Mouse (Mus musculus): ENCODE results near the gene Noxred1.
"Not testable (repeated sequence)": the region's sequence is repeated elsewhere in the genome, so short reads cannot be mapped to it uniquely, and the experiment has no call there.

The Noxred1 gene

DNA sequence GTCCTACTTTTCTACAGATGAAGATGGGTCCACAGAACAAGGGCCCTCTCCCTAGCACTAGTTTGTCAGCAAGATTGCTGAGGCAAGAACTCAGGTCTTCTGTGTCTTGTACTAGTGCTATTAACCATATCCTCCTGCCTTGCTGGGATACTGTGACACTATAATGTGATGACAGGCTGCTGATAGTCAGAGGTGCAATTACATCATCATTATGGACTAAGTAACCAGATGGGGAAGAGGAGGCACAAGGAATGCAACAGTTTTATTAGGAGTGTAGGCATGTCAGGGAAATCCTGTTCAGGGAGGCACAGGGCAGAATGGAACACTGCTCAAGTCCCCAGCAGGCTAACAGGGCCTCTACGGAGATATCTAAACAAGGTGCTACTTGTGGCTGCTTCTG lies at the start of gene Noxred1:
TSS of gene Noxred1 (minus strand) at position 101 of the 400 bp plus-strand sequence.
- DNase-seq (ENCODE audit: low spot score in 2 of 2), result no peak

DNA sequence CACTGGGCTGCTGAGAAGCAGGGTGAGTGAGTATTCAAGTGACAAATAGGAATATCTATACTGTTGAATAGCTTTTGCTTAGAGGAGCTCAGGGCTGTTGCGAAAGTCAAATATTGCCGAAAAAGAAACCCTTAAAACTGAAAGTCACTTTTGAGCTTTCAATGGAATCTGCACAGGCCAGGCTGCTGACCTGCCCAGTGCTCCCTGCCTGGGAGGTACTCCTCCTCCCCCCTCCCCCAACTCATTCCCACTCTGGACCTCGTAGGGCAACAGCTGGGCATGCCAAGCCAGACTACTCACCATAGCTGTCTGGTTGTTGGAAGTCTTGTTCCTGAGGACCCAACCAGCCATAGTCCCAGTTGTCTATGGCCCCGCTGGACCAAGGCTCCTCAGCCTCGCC lies 46.2 kb upstream of the Noxred1 start:
- DNase-seq (ENCODE audit: low spot score in 2 of 2), result no peak

DNA sequence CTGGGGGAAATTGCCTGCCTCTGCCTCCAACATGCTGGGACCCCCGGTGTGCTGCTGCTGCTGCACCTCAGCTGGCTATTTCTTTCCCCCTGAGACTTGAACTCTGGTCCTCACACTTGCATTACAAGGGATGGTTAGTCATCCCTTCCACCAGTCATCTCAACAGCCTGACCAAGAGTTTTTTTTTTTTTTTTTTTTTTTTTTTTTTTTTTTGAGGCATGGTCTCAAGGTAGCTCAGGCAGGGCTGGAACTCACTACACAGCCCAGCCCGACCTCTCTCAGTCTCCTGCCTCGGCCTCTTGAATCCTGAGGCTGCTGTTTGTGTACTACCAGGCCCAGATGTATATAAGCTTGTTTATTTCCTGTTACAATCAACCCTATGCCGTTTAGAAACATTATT lies 45.7 kb upstream of the Noxred1 start:
- DNase-seq (ENCODE audit: low spot score in 2 of 2), result no peak

DNA sequence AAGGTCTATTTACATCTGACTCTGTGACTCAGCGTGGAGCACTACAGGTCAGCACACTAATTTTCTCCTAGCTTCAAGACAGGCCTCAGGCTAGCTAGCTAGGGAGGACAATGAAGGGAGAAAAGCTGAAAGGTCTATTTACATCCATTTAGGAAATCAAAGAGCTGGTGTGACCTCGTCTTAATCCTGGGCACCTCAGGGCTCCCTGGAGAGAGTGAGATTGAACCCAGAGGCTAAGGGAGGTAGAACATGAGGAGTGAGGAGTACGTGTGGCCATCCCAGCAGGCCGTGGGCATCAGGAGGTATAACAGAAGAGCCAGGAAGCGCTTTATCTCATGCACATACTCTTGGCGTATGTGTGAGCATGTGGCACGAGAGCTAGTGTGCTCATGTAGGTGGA lies 45.2 kb upstream of the Noxred1 start:
- DNase-seq (ENCODE audit: low spot score in 2 of 2), result no peak

DNA sequence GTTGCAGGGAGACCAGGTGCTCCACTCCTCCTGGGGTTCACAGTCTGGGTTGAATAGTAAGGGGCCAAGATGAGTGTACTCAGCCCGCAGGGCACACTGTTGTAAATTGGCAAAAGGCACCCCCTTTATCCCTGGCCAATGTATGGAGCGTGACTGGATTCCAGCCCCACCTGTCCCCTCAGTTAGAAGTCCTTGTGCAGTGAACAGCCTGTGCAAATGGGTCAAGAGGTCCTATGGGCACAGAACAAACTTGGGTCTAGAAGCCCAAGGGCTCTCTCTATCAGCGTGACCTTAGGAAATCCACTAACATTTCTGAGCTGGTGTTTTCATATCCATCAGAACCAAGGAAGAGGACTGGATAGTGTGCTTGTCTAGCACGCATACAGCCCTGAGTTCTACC lies 44.2 kb upstream of the Noxred1 start:
- DNase-seq (ENCODE audit: low spot score in 2 of 2), result no peak

DNA sequence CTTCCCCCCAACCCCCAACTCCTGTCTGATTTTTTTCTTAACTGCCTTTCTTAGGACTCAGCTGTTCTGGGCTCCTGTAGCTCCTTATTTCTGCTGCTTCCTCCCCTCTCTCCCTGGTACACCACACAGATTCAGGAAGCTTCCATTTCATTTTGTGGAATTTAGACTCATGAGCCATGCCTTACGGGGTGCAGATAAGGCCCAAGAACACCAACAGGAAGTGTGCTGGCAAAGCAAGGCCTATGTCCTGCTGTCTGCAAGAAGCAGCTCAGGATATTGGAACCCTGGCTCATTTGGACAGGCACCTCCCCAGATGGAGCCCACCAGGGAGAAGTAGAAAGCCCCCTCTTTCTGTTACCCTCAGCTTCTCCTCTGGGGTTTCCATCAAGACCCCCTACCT lies 43.2 kb upstream of the Noxred1 start:
- DNase-seq (ENCODE audit: low spot score in 2 of 2), result no peak

DNA sequence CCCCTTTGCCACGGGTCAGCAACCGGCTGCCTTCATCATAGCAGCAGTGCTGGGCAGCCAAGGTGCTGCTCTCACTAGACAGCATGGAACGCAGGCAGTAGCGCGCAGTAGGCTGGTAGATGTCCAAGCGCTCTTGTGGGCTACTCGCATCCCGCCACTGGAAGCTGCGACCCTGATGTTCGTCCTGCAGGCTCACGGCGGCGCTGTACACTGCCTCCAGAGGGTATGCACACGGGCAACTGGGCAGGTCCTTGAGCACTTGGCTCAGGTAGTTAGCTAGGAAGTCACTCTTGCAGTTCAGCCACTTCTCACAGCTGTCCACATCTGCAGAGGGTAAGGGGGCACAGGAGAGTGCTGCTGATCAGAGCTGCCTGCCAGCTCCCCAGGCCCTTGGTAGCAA lies 41.3 kb upstream of the Noxred1 start:
- no peak for DNase-seq (ENCODE audit: low spot score in 2 of 2)

DNA sequence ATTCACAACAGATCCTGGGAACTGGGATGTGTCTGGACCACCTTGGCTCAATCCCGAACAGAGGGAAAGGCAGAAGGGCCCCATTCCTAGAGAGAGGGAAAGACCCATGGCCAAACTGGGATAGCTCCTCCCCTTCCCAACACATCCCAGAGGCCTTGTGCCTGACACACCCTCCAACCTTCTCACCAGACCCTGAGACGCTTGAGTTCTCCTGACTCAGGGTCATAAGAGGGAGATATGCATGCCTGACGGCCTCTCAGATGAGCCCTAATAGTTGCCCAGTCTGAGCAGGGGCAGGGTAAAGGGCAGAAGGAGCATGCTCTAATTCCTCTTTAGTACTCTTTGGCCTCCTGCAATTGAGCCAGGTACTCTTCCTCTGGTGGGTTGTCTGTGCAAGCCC lies 40.8 kb upstream of the Noxred1 start:
- DNase-seq (ENCODE audit: low spot score in 2 of 2), result no peak

DNA sequence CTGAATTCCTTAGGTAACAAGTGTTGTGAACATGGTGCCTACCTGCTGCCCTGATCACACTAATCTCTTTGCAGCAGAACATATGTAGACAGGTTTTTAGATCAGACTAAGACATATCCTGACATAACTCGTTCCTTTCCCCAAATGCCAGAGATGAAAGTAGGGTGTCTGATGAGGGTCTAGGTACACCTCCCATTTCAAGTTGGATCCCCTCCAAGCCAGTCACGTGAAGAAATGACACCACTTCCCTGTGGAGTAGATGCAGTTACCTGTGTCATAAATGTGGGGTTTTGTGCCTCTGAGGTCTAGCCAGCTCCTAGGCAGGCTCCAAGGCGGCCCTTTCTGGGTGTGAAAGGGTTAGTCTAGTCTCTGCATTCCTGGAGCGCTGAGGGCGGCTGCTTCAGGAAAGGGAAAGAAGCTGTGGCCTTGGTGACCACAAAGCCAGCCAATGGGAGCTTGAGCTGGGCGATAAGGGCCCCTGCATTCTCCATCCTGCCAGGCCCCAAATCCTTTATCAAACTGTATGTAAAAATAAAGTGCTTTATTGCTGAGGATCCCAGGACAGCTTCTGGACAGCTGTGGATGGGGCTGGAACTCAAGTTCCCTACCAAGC lies 39.7 kb upstream of the Noxred1 start:
- DNase-seq (ENCODE audit: low spot score in 2 of 2), result no peak

DNA sequence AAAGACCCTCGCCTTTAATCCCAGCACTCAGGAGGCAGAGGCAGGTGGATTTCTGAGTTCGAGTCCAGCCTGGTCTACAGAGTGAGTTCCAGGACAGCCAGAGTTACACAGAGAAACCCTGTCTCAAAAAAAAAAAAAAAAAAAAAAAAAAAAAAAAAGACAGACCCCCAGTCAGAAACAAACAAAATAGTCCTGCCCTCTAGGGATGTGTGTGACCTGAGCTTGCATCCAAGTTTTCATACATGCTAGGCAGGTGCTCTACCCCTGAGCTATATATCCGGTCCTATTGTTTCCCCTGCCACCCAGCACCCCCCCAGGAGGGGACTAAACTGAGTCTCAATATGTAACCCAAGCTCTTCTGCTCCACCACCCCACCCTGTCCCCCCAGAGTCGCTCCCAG lies 38.7 kb upstream of the Noxred1 start:
- not testable (repeated sequence) for DNase-seq (ENCODE audit: low spot score in 2 of 2)

DNA sequence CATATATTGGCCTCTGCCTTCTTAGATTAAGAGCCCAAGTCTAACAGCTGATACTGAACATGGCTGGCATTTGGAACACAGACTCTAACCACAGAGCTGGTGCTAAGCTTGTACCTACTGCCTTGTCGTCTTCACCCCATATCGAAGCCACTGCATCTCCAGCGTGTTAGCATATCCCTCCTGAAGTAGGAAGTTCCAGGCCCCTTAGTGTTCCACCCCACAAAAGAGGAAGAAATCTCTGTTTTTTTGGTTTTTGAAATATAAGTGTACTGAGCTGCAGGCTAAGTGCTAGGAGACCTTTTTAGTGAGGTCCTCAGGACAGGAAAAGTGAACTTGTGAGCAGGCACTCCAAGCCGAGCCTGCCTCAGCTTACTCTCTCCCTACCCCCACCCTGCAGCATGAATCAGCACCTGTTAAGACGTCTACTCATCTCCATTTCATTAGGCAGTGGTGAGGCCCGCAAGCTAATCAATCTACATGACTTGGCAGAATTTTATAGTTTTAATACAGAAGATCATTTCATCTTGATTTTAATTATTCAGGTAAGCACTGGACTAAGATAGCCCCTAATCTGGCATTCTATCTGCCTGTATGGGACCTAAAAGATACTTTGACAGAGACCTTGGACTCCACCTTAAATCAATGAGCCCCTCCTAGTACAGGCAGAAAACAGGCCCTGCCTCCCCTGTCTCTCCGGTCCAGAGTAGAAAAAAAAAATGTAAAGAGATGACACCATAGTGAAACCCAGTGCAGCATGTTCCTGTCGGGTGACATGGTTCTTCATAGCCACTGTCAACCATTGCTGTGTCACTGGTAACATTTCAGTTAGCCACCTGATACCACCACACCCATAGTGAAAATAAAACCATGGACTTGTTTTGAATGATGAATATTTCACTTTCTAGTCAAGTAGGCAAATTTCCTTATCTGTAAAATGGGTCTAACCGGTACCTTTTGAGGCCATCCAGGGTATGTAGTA lies 36.6 kb upstream of the Noxred1 start:
- DNase-seq (ENCODE audit: low spot score in 2 of 2), result no peak

DNA sequence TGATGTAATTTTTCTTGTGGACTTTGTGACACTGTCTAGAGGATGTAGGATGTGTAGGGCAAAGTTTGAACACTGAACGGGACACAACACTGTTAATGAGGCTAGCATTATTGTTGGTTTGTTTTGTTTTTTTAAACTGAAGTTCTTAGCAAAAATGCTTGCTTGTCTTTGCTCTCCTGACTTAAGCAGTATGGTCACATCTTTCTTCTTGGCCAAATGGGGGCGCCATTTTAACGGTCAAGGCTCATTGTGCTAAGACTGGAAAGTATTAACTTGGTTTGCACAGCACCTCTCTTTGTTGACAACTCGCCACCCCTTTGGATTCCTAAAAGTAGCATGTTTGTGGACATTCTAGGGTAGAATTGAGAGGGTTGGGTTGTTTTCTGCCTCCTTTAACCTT lies 29.1 kb upstream of the Noxred1 start:
- DNase-seq (ENCODE audit: low spot score in 2 of 2), result no peak

DNA sequence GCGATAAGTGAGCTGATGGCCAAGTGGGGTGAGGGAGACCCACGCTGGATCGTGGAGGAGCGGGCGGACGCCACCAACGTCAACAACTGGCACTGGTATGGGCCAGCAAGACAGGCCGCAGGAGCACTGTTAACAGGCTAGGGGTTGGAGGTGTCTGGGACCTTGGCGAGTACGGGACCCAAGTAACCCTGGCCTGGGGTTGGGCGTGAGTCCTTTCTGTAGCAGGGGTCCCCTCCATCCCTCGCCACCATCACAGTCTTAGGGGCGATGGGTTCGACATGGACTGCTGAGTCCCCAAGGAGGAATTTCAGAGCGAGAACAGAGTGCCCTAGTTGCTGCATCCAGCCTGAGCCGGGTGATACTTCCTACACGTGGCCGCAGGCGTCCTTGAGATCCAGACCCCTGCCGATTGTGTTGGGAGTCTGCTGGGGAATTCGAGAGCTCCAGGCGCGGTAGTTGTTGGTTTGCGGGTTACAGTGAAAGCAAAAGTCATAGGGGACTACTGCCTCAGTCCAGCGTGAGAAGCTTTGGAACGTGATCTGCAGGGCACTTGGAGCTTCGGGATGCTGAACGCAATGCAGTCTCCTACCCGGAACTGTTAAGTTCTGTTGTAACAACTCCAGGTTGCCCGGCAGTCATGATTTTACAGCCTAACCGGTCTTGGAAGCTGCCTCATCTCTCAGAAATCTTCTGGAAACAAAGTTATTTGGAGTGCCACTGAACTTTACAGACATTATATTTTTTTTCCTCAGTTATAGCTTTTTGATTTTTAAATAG lies 28.5 kb upstream of the Noxred1 start:
- DNase-seq (ENCODE audit: low spot score in 2 of 2), result no peak

DNA sequence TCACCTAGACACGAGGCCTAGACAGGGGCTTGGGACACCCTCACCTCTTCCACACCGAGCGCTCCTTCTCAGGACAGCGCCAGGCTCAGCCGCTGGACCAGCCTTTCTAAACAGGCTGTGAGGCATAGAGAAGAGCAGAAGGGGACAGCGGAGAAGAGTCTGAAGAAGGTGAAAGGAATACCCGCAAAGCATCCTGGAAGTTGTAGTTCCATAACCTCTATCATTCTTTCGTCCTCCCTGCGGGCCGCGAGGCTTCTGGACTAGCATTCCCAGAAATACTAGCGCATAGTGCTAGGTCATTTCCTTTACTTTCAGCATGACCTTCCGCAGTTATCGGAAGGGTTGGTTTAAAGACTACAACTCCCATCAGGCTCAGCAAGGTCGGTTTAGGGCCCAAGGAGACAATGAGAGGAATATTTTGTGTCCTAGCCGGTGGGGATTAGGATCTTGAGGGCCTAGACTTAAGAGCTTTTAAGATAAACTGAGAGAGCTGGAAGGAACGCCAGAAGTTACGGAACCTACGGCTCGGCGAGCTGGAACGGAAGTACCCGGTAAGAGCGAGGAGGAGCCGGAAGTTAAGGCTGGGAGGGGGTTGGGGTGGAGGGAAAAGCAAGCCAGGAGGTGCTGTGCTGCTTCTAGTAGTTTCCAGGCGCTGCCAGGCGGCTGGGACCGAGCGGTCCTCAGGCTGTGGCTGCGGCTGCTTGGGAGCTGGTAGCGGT lies 27.7 kb upstream of the Noxred1 start, which contains the start of the genes Vipas39 and Ahsa1:
TSS of gene Vipas39 (minus strand) at position 149 of the 719 bp plus-strand sequence.
TSS of gene Ahsa1 (plus strand) at position 372 of the 719 bp plus-strand sequence.
- peak; percentile 83 to 87 for DNase-seq (ENCODE audit: low spot score in 2 of 2)

DNA sequence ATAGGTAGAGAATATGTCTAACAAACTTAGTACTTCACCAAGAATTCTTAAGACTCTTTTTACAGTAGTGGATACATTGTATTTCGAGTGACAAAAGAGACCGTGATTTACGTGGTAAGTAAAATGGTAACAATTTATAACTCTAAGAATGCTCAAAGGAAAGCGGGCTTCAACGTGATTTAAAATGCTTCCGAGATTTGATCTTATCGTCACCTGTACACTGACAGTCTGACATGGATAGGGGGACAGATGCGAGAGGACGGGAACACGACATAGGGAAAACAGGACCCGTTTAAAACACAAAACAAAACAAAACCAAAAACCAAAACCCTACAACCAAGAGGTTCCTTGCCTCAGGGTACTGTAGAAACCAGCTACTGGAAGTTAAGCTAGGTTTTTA lies 26.9 kb upstream of the Noxred1 start:
- DNase-seq (ENCODE audit: low spot score in 2 of 2), result no peak

DNA sequence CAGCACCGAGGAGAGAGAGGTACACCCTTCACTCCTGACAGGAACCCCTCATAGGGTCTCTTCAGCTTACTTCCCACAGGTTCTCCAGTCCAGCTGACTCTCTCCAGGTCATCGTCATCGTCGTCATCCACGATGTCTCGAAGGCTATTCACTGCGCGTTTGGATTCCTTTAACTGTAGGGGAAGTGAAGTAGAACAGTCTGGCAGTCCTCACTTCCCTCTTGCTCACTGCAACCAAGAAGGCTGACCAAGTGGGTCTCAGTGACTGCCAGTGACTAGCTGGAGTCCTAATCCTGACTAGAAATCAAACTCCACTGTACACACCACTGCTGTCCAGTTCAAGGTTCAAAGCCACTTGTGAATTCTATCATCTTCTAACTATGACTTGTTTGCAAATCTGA lies 22.0 kb upstream of the Noxred1 start:
- DNase-seq (ENCODE audit: low spot score in 2 of 2), result no peak

DNA sequence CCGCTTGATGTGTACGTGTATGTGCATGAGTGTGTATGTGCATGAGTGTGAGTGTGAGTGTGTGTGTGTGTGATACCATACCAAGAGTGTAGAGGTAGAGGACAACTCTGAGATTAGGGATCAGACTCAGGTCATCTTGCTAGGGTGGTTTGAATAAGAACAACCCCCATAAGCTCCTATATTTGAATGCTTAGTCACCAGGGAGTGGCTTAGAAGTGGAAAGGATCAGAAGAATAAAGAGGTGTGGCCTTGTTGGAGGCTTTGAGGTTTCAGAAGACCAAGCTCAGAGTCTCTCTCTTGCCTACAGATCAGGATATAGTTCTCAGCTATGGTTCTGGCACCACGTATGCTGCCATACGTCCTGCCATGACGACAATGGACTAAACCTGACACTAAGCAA lies 18.1 kb upstream of the Noxred1 start:
- DNase-seq (ENCODE audit: low spot score in 2 of 2), result no peak

DNA sequence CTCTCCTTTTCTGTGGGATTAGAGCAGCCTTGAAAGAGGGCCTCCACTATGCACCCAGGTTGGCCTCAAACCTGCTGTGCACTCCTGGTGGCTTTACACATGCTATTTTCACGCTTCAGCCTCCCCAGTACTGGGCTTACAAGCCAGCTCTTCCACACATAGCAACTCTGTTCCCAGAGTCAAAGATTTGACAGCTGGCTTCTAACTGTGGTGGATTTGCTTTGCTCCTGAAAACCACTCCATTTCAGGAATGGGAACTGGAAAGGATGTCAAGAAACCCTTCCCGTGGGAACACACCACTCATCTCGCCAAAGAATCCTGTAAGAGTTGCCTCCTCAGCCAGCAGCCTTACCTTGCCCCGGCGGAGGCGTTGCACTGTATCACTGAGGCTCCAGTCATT lies 15.3 kb upstream of the Noxred1 start:
- DNase-seq (ENCODE audit: low spot score in 2 of 2), result no peak

DNA sequence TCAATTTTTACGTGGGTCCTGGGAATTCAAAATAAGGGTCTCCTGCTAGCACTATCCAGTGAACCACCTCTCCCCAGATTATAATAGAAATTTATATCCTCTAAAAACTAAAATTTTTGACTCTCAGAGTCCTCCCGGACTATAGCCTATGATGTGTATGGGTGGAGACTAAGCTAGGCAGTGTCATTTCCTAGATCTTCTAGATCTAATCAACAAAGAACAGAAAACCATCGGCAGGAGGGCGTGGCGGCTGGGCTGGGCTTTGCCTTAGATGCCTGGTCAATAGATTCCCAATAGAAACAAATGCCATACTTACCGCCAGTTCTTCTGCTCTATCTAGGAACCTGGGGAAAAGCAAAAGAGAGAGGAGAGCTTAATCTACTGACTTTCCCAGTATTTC lies 11.6 kb upstream of the Noxred1 start:
- DNase-seq (ENCODE audit: low spot score in 2 of 2), result no peak

DNA sequence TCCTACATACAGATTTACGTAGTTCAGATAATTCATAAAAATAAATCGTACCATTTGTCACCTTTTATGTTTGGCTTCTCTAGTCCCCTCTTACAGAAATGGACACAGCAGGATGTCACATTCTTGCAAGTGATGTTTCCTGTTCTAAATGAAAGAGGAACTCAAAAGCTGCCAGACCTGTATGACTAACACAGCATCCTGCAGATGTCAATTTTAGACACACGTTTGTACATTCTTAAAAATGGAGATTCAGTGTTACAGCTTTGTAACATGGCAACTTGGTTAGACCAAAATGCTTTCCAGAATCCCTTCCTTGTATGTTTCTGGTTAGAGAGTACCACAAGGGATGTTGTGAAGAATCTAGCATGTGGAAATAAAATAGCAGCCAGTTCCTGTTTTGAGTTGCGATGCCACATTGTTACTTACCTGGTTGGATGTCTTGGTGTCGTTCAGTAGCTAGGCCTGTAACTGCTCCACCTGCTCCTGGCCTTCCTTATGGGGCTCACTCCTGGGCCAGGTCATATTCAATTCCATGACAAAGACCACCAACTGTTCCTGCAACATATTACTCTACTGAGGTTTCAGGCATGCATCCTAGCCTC lies 1.5 kb downstream of the Noxred1 start:
- no peak for DNase-seq (ENCODE audit: low spot score in 2 of 2)

DNA sequence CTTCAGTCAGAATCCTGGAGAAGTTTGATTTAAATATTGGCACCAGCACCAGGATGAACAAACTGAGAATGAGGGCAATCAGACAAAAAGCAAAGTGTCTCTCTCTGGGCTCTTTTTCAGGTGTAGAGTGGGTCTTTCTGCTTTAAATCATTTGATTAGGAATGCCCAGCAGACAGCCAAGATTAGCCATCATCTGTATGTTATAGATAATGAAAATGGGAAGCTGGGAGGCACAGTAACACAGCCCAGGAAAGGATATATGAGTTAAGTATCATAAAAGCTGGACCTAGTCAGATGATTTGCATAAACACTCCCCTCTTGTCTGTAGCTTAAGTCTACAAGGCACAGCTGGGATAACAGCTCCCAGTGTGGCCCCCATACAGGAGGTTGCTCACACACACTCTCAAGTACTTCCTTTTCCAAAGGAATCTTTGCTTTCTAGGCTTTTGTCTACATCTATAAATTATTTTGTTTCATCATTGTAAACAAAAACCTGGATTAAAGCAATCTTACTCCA lies 8.1 kb downstream of the Noxred1 start:
- no peak for DNase-seq (ENCODE audit: low spot score in 2 of 2)
